Mouse (Mus musculus) embryonic facial prominence, embryonic 11.5 days (tissue): ENCODE data around the gene Rcan1. TPM values are rescaled to one million over a fixed set of nuclear protein-coding genes. Genes with fewer than 3 reads are reported as not detected.

ENCODE experiments used
- ATAC-seq: fragments of 200-750 bp; cut with Nextera tagmentation; replicated peaks from 2 replicates; pipeline ENCODE4 v1.8.0; 2017; ENCODE audit warnings: low read depth; ENCODE audit not compliant: insufficient number of reproducible peaks, low FRiP score, low TSS enrichment
- DNase-seq: peaks from one replicate; pipeline ENCODE4 v3.0.0-alpha.2; 2015; ENCODE audit warnings: low spot score
- H3K27ac ChIP-seq: fragments of 300-500 bp; sonication (generic); replicated peaks from 2 replicates; pipeline ENCODE4 v1.5.1; 2014; ENCODE audit warnings: mild to moderate bottlenecking, low read depth, low read length, control low read depth
- H3K27me3 ChIP-seq: fragments of 300-500 bp; sonication (generic); 2 replicates; pipeline ENCODE4 v1.6.1; 2014; ENCODE audit warnings: mild to moderate bottlenecking, low read length, moderate library complexity, mixed read lengths; ENCODE audit not compliant: control insufficient read depth, insufficient read depth
- H3K36me3 ChIP-seq: fragments of 300-500 bp; sonication (generic); replicated peaks from 2 replicates; pipeline ENCODE4 v1.6.1; 2014; ENCODE audit warnings: low read depth, mild to moderate bottlenecking, low read length, moderate library complexity, mixed read lengths; ENCODE audit not compliant: control insufficient read depth, insufficient read depth
- H3K4me1 ChIP-seq: fragments of 300-500 bp; sonication (generic); 2 replicates; pipeline ENCODE4 v1.6.1; 2014; ENCODE audit warnings: low read length, mixed read lengths; ENCODE audit not compliant: control insufficient read depth, insufficient read depth
- H3K4me2 ChIP-seq: fragments of 300-500 bp; sonication (generic); 2 replicates; pipeline ENCODE4 v1.6.1; 2014; ENCODE audit warnings: low read depth, mild to moderate bottlenecking, control low read depth, low read length, moderate library complexity
- H3K4me3 ChIP-seq: fragments of 300-500 bp; sonication (generic); 2 replicates; pipeline ENCODE4 v1.5.1; 2014; ENCODE audit warnings: low read depth, low read length, control low read depth
- H3K9ac ChIP-seq: fragments of 300-500 bp; sonication (generic); replicated peaks from 2 replicates; pipeline ENCODE4 v1.6.1; 2014; ENCODE audit warnings: mild to moderate bottlenecking, control low read depth, low read length
- H3K9me3 ChIP-seq: fragments of 300-500 bp; sonication (generic); replicated peaks from 2 replicates; pipeline ENCODE4 v1.6.1; 2016; ENCODE audit warnings: mild to moderate bottlenecking, low read length, inconsistent platforms, mixed read lengths; ENCODE audit not compliant: control insufficient read depth
- WGBS: fragments of 180-500 bp; shearing (Covaris S2); extraction: QIAGEN DNeasy Blood & Tissue Kit; methylation state at CpG from one replicate; pipeline ENCODE4 v1.1.7; 2014; 5-methylcytosine and 5-hydroxymethylcytosine counted together
- polyA plus RNA-seq: library from polyadenylated mRNA; unstranded; fragments of >200 nt; fragmentation: Nextera tagmentation; extraction: Ambion mirVana; gene quantifications from 2 replicates; pipeline ENCODE4 v1.2.1, GENCODE M21; 2014

The Rcan1 gene
- polyA plus RNA-seq, 1 experiment from 2014 or later = 36.6 TPM

DNA sequence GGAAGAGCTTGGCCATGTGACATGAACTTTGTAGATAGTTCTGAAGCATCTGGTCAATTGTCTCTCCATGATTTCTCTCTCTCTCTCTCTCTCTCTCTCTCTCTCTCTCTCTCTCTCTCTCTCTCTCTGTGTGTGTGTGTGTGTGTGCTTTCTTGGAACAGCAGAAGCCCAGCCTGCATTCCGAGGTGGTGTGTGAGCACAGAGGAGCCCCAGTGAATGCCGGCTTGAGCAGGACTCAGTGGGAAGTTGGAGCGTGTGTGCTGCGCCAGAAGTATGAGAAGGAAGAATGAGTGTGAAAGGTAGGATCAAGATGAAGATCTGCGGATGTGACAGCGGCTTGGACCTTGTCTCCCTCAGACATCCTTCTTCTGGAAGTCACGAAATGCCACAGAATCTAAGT is 105.2 kb downstream of the Rcan1 start:
- Histone ChIP-seq H3K9ac (no peak overlapping the region), H3K4me3 (no peak overlapping the region), H3K27me3 (no peaks in the 10 kb centered on the region), H3K27ac (no peak overlapping the region), H3K36me3 (no peaks in the 10 kb centered on the region), H3K4me2 (no peak overlapping the region), H3K9me3 (no peaks in the 10 kb centered on the region), H3K4me1 (no peaks in the 10 kb centered on the region)
- ATAC-seq = no peak
- DNase-seq = no peak
- WGBS = 63% methylated on average over 7 of the region's 7 CpGs

DNA sequence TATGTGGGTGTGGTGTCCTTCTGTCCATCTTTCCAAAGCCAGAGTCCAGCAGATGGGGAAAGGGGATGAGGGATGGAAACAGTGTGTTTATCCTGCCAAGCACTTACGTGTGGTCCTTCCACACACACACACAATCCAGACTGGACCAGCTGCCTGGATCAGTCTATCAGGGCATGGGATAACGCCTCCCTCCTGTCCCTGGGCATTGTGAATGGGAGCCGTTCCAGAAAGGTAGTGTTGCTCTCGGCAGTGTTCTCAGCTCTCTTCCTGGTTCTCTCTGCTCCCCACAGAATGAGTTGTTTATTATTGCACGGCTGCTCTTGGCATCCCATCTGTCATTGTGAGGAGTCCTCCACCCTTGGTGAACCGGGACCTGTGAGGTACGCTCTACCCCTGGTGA is 110.0 kb downstream of the Rcan1 start:
- Histone ChIP-seq H3K27ac (no peak overlapping the region), H3K4me1 (no peaks in the 10 kb centered on the region), H3K36me3 (no peaks in the 10 kb centered on the region), H3K4me3 (no peak overlapping the region), H3K9ac (no peak overlapping the region), H3K9me3 (no peaks in the 10 kb centered on the region), H3K27me3 (no peaks in the 10 kb centered on the region), H3K4me2 (no peak overlapping the region)
- WGBS = 78% methylated on average over 7 of the region's 7 CpGs
- DNase-seq = no peak
- ATAC-seq = no peak

- H3K27me3 ChIP-seq = no peaks in the 10 kb centered on the region
- H3K4me2 ChIP-seq = no peak within 1 kb of the TSS
- ATAC-seq = 0 out of 2 replicates have a peak, but pooled peaks have one; percentile 6
- no peak within 1 kb of the TSS for H3K27ac ChIP-seq
- H3K9ac ChIP-seq = no peak within 1 kb of the TSS
- no peak within 1 kb of the TSS for H3K4me3 ChIP-seq
- WGBS = 53% methylated on average over 9 of the region's 9 CpGs
- H3K36me3 ChIP-seq = no peaks in the 10 kb centered on the region
- no peaks in the 10 kb centered on the region for H3K9me3 ChIP-seq
- no peaks in the 10 kb centered on the region for H3K4me1 ChIP-seq
- no peak for DNase-seq
Measured at GRCm38 (mm10) chr16:92359229-92359628, 111.4 kb downstream of the Rcan1 start, which contains the start of gene Kcne1. Gene Kcne1 (minus strand): TSS chr16:92359468.

- ATAC-seq (0 out of 2 replicates have a peak, but pooled peaks have one; percentile 17), DNase-seq (peak; percentile 26)
- no peaks in the 10 kb centered on the region for H3K27me3 ChIP-seq
- H3K4me1 ChIP-seq = no peaks in the 10 kb centered on the region
- H3K4me2 ChIP-seq = no peak overlapping the region
- no peaks in the 10 kb centered on the region for H3K9me3 ChIP-seq
- WGBS = 11% methylated on average over 9 of the region's 9 CpGs
- no peaks in the 10 kb centered on the region for H3K36me3 ChIP-seq
- no peak overlapping the region for H3K4me3 ChIP-seq
- H3K27ac ChIP-seq = no peak overlapping the region
- H3K9ac ChIP-seq = no peak overlapping the region
Measured at GRCm38 (mm10) chr16:92358734-92359133, 111.9 kb downstream of the Rcan1 start.

- ATAC-seq (no peak), DNase-seq (no peak)
- Histone ChIP-seq H3K4me3 (no peak overlapping the region), H3K4me1 (no peaks in the 10 kb centered on the region), H3K9ac (no peak overlapping the region), H3K27me3 (no peaks in the 10 kb centered on the region), H3K27ac (no peak overlapping the region), H3K9me3 (no peaks in the 10 kb centered on the region), H3K36me3 (no peaks in the 10 kb centered on the region), H3K4me2 (no peak overlapping the region)
- WGBS = 65% methylated on average over 10 of the region's 10 CpGs
Measured at GRCm38 (mm10) chr16:92357566-92357965, 113.1 kb downstream of the Rcan1 start.

DNA sequence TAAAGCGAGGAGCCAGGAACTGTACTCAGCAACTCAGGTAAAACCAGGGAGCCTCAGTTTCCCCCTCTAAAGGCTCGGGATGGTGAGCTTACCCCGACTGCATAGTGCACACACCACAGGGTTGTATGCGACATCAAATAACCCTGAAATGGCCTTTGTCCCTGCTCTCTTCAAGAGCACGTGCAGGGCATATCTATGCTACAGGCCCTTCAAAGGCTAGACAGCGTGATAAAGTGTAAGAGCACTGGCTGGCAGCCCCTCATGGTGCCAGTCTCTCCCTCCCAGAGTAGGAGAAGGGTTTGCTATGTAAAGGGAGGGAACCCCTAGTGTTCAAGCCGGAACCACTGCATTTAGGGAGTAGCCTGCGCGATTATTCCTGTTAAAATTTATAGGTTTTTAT is 113.6 kb downstream of the Rcan1 start:
- no peak for DNase-seq
- Histone ChIP-seq H3K27ac (no peak overlapping the region), H3K9me3 (no peaks in the 10 kb centered on the region), H3K36me3 (no peaks in the 10 kb centered on the region), H3K4me1 (no peaks in the 10 kb centered on the region), H3K27me3 (no peaks in the 10 kb centered on the region), H3K9ac (no peak overlapping the region), H3K4me2 (no peak overlapping the region), H3K4me3 (no peak overlapping the region)
- ATAC-seq = no peak
- WGBS = 75% methylated on average over 9 of the region's 9 CpGs

- no peak for DNase-seq
- Histone ChIP-seq H3K4me3 (no peak overlapping the region), H3K4me2 (no peak overlapping the region), H3K36me3 (no peaks in the 10 kb centered on the region), H3K27me3 (no peaks in the 10 kb centered on the region), H3K9ac (no peak overlapping the region), H3K27ac (no peak overlapping the region), H3K4me1 (no peaks in the 10 kb centered on the region), H3K9me3 (no peaks in the 10 kb centered on the region)
- WGBS = 71% methylated on average over 11 of the region's 11 CpGs
- ATAC-seq = no peak
Measured at GRCm38 (mm10) chr16:92355982-92356381, 114.7 kb downstream of the Rcan1 start.

- Histone ChIP-seq H3K27ac (no peak overlapping the region), H3K4me3 (no peak overlapping the region), H3K9ac (no peak overlapping the region), H3K27me3 (no peaks in the 10 kb centered on the region), H3K36me3 (no peaks in the 10 kb centered on the region), H3K4me2 (no peak overlapping the region), H3K4me1 (no peaks in the 10 kb centered on the region), H3K9me3 (no peaks in the 10 kb centered on the region)
- ATAC-seq (no peak), DNase-seq (no peak)
- WGBS = 77% methylated on average over 5 of the region's 5 CpGs
Measured at GRCm38 (mm10) chr16:92355366-92355765, 115.3 kb downstream of the Rcan1 start.
